Mouse (Mus musculus) ES-E14 (cell line): ENCODE results near the gene Olfr9. TPM values are rescaled to one million over a fixed set of nuclear protein-coding genes. Genes with fewer than 3 reads are reported as not detected.

Source experiments
- DNase-seq: peaks from one replicate; pipeline ENCODE4 v3.0.0-alpha.2; 2013; ENCODE audit warnings: low read depth, low spot score
- H3K27ac ChIP-seq: 2 replicates; pipeline ENCODE4 v1.5.1; 2012; ENCODE audit warnings: low read depth, mild to moderate bottlenecking, low read length, moderate library complexity, mixed read lengths; ENCODE audit not compliant: poor library complexity, insufficient read depth, severe bottlenecking
- H3K36me3 ChIP-seq: 2 replicates; pipeline ENCODE4 v1.6.1; 2012; ENCODE audit warnings: mild to moderate bottlenecking, low read length, moderate library complexity, mixed read lengths; ENCODE audit not compliant: control insufficient read depth, poor library complexity, insufficient read depth, severe bottlenecking
- H3K4me1 ChIP-seq, 2 experiments: fragments of 150-350 bp in 1 of 2; sonication (generic) in 1 of 2; 2 replicates each; pipeline ENCODE4 v1.6.1; 2012; ENCODE audit warnings: low read length in 2 of 2, mild to moderate bottlenecking in 1 of 2, mixed read lengths in 1 of 2; ENCODE audit not compliant: control insufficient read depth in 2 of 2, insufficient read depth in 2 of 2, poor library complexity in 1 of 2
- H3K4me3 ChIP-seq, 2 experiments: fragments of 150-350 bp in 1 of 2; sonication (generic) in 1 of 2; 2 replicates each; pipeline ENCODE4 v1.5.1; 2012; ENCODE audit warnings: low read length in 2 of 2, low read depth in 1 of 2, mild to moderate bottlenecking in 1 of 2, mixed read lengths in 1 of 2; ENCODE audit not compliant: insufficient read depth in 1 of 2, poor library complexity in 1 of 2, severe bottlenecking in 1 of 2
- H3K9ac ChIP-seq: 2 replicates; pipeline ENCODE4 v1.6.1; 2012; ENCODE audit warnings: low read depth, mild to moderate bottlenecking, low read length, mixed read lengths; ENCODE audit not compliant: poor library complexity, insufficient read depth, severe bottlenecking
- H3K9me3 ChIP-seq: fragments of 150-350 bp; sonication (generic); 2 replicates; pipeline ENCODE4 v1.6.1; 2012; ENCODE audit warnings: low read depth, mild to moderate bottlenecking, low read length; ENCODE audit not compliant: control insufficient read depth, insufficient read depth
- CHD2 ChIP-seq: IDR thresholded peaks from 2 replicates; pipeline ENCODE4 v1.6.1; 2014; ENCODE audit warnings: mild to moderate bottlenecking, low read depth, low read length, inconsistent platforms
- HCFC1 ChIP-seq: IDR thresholded peaks from 2 replicates; pipeline ENCODE4 v1.6.1; 2012; ENCODE audit warnings: low read length, inconsistent platforms, borderline replicate concordance; ENCODE audit not compliant: insufficient read depth
- MAFK ChIP-seq: IDR thresholded peaks from 2 replicates; pipeline ENCODE4 v1.6.1; 2014; ENCODE audit warnings: mild to moderate bottlenecking, low read depth, low read length, inconsistent platforms; ENCODE audit not compliant: insufficient read depth
- ZC3H11A ChIP-seq: IDR thresholded peaks from 2 replicates; pipeline ENCODE4 v1.6.1; 2012; ENCODE audit warnings: low read depth, mild to moderate bottlenecking, inconsistent platforms, low read length, borderline replicate concordance
- ZNF384 ChIP-seq: IDR thresholded peaks from 2 replicates; pipeline ENCODE4 v1.6.1; 2012; ENCODE audit warnings: low read depth, low read length, inconsistent platforms
- in situ Hi-C, 2 experiments: fragments of 600-800 bp; cut with MboI; formaldehyde crosslinking; loops; one replicate each; pipeline ENCODE4 v1.15.1; 2025; ENCODE audit warnings: low sequenced_read_pairs in 2 of 2, inconsistent platforms in 1 of 2; ENCODE audit not compliant: unreplicated experiment in 2 of 2
- total RNA-seq: library from RNA; depleted of rRNA; stranded (reverse); fragments of 300-350 nt; gene quantifications from 2 replicates; pipeline ENCODE4 v1.2.3, GENCODE M21; 2012

The Olfr9 gene
- total RNA-seq, 1 experiment = not detected

DNA sequence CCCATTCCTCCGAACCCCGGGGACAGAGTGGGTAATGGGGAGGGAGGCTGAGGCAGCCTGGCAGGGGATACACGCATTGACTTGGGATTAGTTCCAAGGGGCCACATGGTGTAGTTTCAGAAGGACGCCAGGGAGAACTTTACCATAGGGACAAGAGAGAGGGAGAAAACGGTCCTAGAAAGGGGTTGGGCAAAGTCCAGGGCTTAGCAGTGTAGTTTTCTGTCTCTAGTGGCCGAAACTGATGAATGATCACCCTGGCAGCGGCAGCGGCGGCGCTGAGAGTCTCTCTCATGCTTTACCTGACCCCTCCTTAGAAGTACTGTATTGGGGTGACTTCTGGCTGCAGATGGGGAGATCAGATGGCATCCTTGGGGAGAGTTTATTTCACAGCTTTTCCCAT is 30.9 kb upstream of the Olfr9 start:
- H3K9ac ChIP-seq = no peak overlapping the region
- TF ChIP-seq ZC3H11A (no peak), CHD2 (no peak), ZNF384 (no peak), HCFC1 (no peak), MAFK (no peak)
- H3K4me3 ChIP-seq = no peak overlapping the region
- no peaks in the 10 kb centered on the region for H3K9me3 ChIP-seq
- in situ Hi-C loops = no loop called here
- no peak for DNase-seq
- H3K4me1 ChIP-seq = no peaks in the 10 kb centered on the region
- H3K27ac ChIP-seq = no peak overlapping the region
- H3K36me3 ChIP-seq = no peaks in the 10 kb centered on the region

GRCm38 (mm10) chr10:128960142-128960541 is 29.1 kb upstream of the Olfr9 start:
- TF ChIP-seq ZC3H11A = no peak
- no peak for TF ChIP-seq CHD2
- no peak for TF ChIP-seq MAFK
- no peak for TF ChIP-seq ZNF384
- no peak for TF ChIP-seq HCFC1
- no peaks in the 10 kb centered on the region for H3K9me3 ChIP-seq
- no peak overlapping the region for H3K4me3 ChIP-seq
- no peaks in the 10 kb centered on the region for H3K36me3 ChIP-seq
- in situ Hi-C loops = no loop called here
- no peaks in the 10 kb centered on the region for H3K4me1 ChIP-seq
- H3K9ac ChIP-seq = no peak overlapping the region
- DNase-seq = no peak
- no peak overlapping the region for H3K27ac ChIP-seq

GRCm38 (mm10) chr10:128960590-128961584 is 28.3 kb upstream of the Olfr9 start, which contains the start of gene Mettl7b:
Mettl7b (minus strand) TSS chr10:128960988.
- no peak for TF ChIP-seq MAFK
- TF ChIP-seq ZC3H11A = no peak
- TF ChIP-seq HCFC1 = no peak
- no peak for TF ChIP-seq ZNF384
- no peak for TF ChIP-seq CHD2
- H3K9ac ChIP-seq = no peak within 1 kb of the TSS
- no peaks in the 10 kb centered on the region for H3K36me3 ChIP-seq
- H3K4me1 ChIP-seq = no peaks in the 10 kb centered on the region
- no peak within 1 kb of the TSS for H3K27ac ChIP-seq
- no peak for DNase-seq
- in situ Hi-C loops = no loop called here
- H3K4me3 ChIP-seq = no peak within 1 kb of the TSS
- no peaks in the 10 kb centered on the region for H3K9me3 ChIP-seq

DNA sequence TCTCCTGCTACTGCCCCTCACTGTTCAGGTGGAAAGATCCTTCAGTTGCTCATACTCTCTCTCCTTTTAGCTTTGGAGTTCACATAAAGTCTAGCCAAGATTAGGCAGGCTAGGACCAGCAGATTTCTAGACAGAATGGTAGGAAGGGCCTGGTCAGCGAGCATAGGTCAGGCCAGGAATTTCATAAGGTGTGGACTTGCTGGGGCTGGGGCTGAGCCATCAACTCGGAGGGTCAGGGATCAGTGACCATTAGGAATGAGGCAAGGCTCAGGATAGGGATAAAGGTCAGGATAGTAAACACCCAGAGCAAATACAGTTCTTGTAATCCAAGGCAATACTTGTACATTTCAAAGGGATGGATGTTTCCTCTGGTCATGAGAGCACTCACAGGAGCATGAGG is 24.3 kb upstream of the Olfr9 start:
- DNase-seq = no peak
- H3K9me3 ChIP-seq = no peaks in the 10 kb centered on the region
- no peaks in the 10 kb centered on the region for H3K36me3 ChIP-seq
- no peaks in the 10 kb centered on the region for H3K4me1 ChIP-seq
- H3K27ac ChIP-seq = no peak overlapping the region
- TF ChIP-seq ZNF384 = no peak
- in situ Hi-C loops = no loop called here
- no peak overlapping the region for H3K9ac ChIP-seq
- no peak overlapping the region for H3K4me3 ChIP-seq
